Mouse (Mus musculus) forebrain, postnatal 0 days (tissue): ENCODE results near the gene Lingo3. TPM values are rescaled to one million over a fixed set of nuclear protein-coding genes. Genes with fewer than 3 reads are reported as not detected.
A peak's percentile ranks its signal among the peaks of the same experiment; 100 is the strongest.

Experiments
- ATAC-seq: fragments of 200-750 bp; cut with Nextera tagmentation; 2 replicates; pipeline ENCODE4 v1.8.0; 2017; ENCODE audit warnings: mild to moderate bottlenecking, moderate library complexity
- DNase-seq: peaks from one replicate; pipeline ENCODE4 v3.0.0-alpha.2; 2015
- H3K27ac ChIP-seq: fragments of 300-500 bp; sonication (generic); 2 replicates; pipeline ENCODE4 v1.5.1; 2014; ENCODE audit warnings: low read depth, mild to moderate bottlenecking, antibody characterized with exemption, low read length, moderate library complexity, mixed read lengths
- H3K27me3 ChIP-seq: fragments of 300-500 bp; sonication (generic); 2 replicates; pipeline ENCODE4 v1.6.1; 2014; ENCODE audit warnings: mild to moderate bottlenecking, low read length, mixed read lengths; ENCODE audit not compliant: insufficient read depth
- H3K36me3 ChIP-seq: fragments of 300-500 bp; sonication (generic); 2 replicates; pipeline ENCODE4 v1.6.1; 2014; ENCODE audit warnings: mild to moderate bottlenecking, moderate library complexity; ENCODE audit not compliant: insufficient read depth
- H3K4me1 ChIP-seq: fragments of 300-500 bp; sonication (generic); 2 replicates; pipeline ENCODE4 v1.6.1; 2014; ENCODE audit warnings: antibody characterized with exemption; ENCODE audit not compliant: insufficient read depth
- H3K4me2 ChIP-seq: fragments of 300-500 bp; sonication (generic); 2 replicates; pipeline ENCODE4 v1.6.1; 2014; ENCODE audit warnings: low read depth, mild to moderate bottlenecking, moderate library complexity
- H3K4me3 ChIP-seq: fragments of 300-500 bp; sonication (generic); 2 replicates; pipeline ENCODE4 v1.5.1; 2014; ENCODE audit warnings: low read depth, low read length, mixed read lengths
- H3K9ac ChIP-seq: fragments of 300-500 bp; sonication (generic); 2 replicates; pipeline ENCODE4 v1.6.1; 2014; ENCODE audit warnings: mild to moderate bottlenecking
- H3K9me3 ChIP-seq: fragments of 300-500 bp; sonication (generic); 2 replicates; pipeline ENCODE4 v1.6.1; 2016; ENCODE audit warnings: low read length
- CTCF ChIP-seq: sonication (generic); IDR thresholded peaks from 2 replicates; pipeline ENCODE4 v1.5.1; 2016; ENCODE audit warnings: antibody characterized with exemption, control low read depth, low read depth
- WGBS: fragments of 180-500 bp; shearing (Covaris S2); extraction: QIAGEN DNeasy Blood & Tissue Kit; methylation state at CpG from one replicate; pipeline ENCODE4 v1.1.7; 2014; 5-methylcytosine and 5-hydroxymethylcytosine counted together
- polyA plus RNA-seq: library from polyadenylated mRNA; unstranded; fragments of >200 nt; fragmentation: Nextera tagmentation; extraction: Ambion mirVana; gene quantifications from 2 replicates; pipeline ENCODE4 v1.2.1, GENCODE M21; 2015
- total RNA-seq: library from RNA; depleted of rRNA; stranded (reverse); fragments of >200 nt; gene quantifications from 2 replicates; pipeline ENCODE4 v1.2.3, GENCODE M21; 2014

Lingo3 gene
- total and polyA plus RNA-seq, 2 experiments from 2014 or later, result 20.3 to 23.7 TPM

GRCm38 (mm10) chr10:80845055-80845693, 1.3 kb upstream of the Lingo3 start:
- no peaks in the 10 kb centered on the region for H3K27me3 ChIP-seq
- no peak overlapping the region for H3K9ac ChIP-seq
- no peak overlapping the region for H3K27ac ChIP-seq
- H3K4me1 ChIP-seq, result 0 out of 2 replicates have a peak, but pooled peaks cover 3% of the 10 kb centered on the region
- H3K36me3 ChIP-seq, result peaks cover 9% of the 10 kb centered on the region; the same call in 1 of the 2 replicates
- no peak overlapping the region for H3K4me3 ChIP-seq
- H3K9me3 ChIP-seq, result no peaks in the 10 kb centered on the region
- DNase-seq (no peak), ATAC-seq (no peak)
- no peak for TF ChIP-seq CTCF
- no peak overlapping the region for H3K4me2 ChIP-seq
- WGBS, result 56% methylated on average over 8 of the region's 8 CpGs

DNA sequence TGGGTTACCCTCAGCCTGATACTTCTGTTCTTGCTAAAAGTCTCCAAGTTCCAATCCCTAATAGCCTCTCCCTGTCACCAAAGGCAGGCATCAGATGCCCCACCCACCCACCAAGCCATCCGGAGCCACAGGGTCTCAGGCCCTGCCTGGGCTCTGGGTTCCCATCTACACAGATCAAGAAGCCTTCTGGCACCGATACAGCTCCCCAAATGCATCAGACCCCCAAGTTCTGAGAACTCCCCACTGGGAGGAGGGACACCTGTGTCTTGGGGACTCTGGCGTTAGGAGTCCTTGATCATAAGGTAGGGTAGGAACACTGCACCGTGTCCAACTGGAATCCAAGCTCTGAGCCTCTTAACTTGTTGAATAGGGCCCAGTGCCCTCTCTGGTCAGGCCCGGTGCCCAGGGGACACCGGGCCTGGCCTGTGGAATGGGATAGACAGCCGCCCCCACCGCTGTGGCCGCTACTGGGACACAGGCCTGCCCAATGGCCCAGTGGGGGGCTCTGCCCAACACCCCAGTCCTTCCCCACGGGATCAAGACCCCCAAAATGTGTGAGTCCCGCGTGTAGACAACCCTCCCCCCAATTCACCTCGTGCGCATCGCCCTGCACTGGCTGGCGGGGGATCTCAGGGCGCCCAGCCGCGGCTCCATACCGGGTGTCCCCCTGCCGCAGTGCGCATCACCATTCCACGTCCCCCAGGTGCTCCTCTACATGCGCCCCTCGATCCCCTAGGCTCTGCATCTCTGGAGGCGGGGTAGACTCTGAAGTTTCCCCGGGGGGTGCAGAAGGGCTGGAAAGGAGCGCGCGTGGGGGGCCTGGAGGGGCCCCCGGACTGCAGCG, 530 bp downstream of the Lingo3 start:
- 8% methylated on average over 28 of the region's 32 CpGs for WGBS
- TF ChIP-seq CTCF, result no peak
- Histone ChIP-seq H3K4me3 (peak overlapping the region; percentile 67), H3K9me3 (no peaks in the 10 kb centered on the region), H3K36me3 (no peaks in the 10 kb centered on the region), H3K27me3 (no peaks in the 10 kb centered on the region), H3K27ac (no peak overlapping the region), H3K9ac (peak overlapping the region; percentile 64), H3K4me1 (0 out of 2 replicates have a peak, but pooled peaks cover 3% of the 10 kb centered on the region), H3K4me2 (peak overlapping the region; percentile 74)
- ATAC-seq (peak; percentile 53), DNase-seq (no peak)

DNA sequence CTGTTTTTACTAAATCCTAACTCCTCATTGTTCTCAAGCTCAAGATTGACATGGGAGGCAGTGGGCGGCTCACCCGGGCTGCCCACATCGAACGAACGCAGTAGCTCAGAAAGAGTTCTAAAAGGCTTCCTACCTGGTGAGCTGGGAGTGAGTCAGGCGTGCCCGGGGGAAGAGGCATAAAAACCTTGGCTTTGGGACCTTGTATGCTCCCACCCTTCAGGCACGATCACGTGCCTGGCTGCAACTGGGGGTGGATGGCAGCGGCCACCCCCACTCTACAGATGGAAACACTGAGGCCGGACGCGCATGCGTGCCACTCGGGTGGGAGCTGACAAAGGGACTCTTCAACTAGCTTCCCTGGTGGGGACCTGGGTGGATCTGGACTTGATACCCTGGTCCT, 1.5 kb downstream of the Lingo3 start:
- ATAC-seq (no peak), DNase-seq (no peak)
- Histone ChIP-seq H3K4me1 (0 out of 2 replicates have a peak, but pooled peaks cover 3% of the 10 kb centered on the region), H3K9me3 (no peaks in the 10 kb centered on the region), H3K27ac (no peak overlapping the region), H3K4me2 (no peak overlapping the region), H3K4me3 (no peak overlapping the region), H3K36me3 (no peaks in the 10 kb centered on the region), H3K9ac (no peak overlapping the region), H3K27me3 (no peaks in the 10 kb centered on the region)
- TF ChIP-seq CTCF, result no peak
- WGBS, result 84% methylated on average over 15 of the region's 15 CpGs

DNA sequence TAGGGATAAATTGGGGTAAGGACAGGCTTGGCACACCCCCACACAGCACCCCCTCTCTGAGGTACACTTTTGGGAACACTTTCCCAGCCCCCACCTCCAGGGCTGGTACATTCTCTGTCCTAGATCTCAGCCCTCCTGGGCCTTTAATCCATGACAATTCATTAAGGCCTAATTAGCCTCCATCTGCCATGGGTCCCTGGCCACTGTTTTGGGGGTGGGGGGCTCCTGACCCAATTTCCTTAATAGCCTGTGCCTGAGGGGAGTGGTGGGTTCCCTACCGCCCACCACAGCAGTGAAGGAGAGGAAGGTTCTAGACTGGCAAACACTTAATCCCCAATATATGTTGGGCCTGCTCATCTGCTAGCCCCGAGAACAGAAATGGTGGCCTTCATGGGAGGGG, 2.2 kb downstream of the Lingo3 start:
- ATAC-seq, result no peak
- Histone ChIP-seq H3K36me3 (no peaks in the 10 kb centered on the region), H3K9me3 (no peaks in the 10 kb centered on the region), H3K27me3 (no peaks in the 10 kb centered on the region), H3K4me1 (0 out of 2 replicates have a peak, but pooled peaks cover 3% of the 10 kb centered on the region), H3K4me2 (no peak overlapping the region), H3K9ac (no peak overlapping the region), H3K27ac (no peak overlapping the region), H3K4me3 (no peak overlapping the region)
- WGBS, result 68% methylated on average over 2 of the region's 2 CpGs
- no peak for DNase-seq
- TF ChIP-seq CTCF, result no peak

GRCm38 (mm10) chr10:80839848-80840247, 4.0 kb downstream of the Lingo3 start:
- H3K9ac ChIP-seq, result no peak overlapping the region
- ATAC-seq (no peak), DNase-seq (no peak)
- H3K36me3 ChIP-seq, result 0 out of 2 replicates have a peak, but pooled peaks cover 7% of the 10 kb centered on the region
- no peak for TF ChIP-seq CTCF
- H3K4me3 ChIP-seq, result no peak overlapping the region
- no peaks in the 10 kb centered on the region for H3K9me3 ChIP-seq
- H3K4me1 ChIP-seq, result 0 out of 2 replicates have a peak, but pooled peaks cover 3% of the 10 kb centered on the region
- WGBS, result 59% methylated on average over 6 of the region's 6 CpGs
- H3K27me3 ChIP-seq, result no peaks in the 10 kb centered on the region
- no peak overlapping the region for H3K4me2 ChIP-seq
- H3K27ac ChIP-seq, result no peak overlapping the region

DNA sequence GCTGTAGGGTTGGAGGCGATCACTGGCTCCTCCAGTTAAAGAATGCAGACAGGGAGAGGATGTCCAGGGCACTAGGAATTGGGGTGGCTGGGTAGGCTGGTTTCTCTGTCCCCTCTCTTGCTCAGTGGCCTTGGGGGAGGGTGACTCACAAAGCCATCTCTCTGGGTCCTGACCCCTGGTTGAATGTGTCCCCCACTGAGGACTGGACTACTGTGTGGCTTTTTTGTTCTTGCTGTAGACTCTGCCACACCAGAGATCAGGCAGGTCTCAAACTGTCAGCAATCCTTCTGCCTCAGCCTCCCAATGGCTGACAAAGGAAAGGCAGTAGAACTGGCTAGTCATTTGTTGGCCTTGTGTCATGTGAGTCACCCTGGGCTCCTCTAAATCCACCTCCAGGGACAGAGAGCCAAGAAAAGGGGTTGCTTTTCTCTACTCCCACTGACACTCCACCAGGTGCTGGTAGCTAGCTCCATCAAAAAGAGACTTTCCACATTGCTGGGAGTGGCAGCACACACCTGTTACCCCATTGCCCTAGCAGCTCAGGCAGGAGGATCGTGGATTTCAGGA, 5.4 kb downstream of the Lingo3 start:
- Histone ChIP-seq H3K4me2 (no peak overlapping the region), H3K4me1 (0 out of 2 replicates have a peak, but pooled peaks cover 3% of the 10 kb centered on the region), H3K36me3 (peaks cover 16% of the 10 kb centered on the region; the same call in 1 of the 2 replicates), H3K27ac (no peak overlapping the region), H3K9ac (no peak overlapping the region), H3K4me3 (no peak overlapping the region), H3K9me3 (no peaks in the 10 kb centered on the region), H3K27me3 (no peaks in the 10 kb centered on the region)
- ATAC-seq (no peak), DNase-seq (no peak)
- no peak for TF ChIP-seq CTCF
- WGBS, result 72% methylated on average over 2 of the region's 2 CpGs
